Mouse (Mus musculus) embryo, embryonic 10 days (tissue): Measurements from ENCODE around the gene Fgfr2.

Experiments
- DNase-seq: peaks from one replicate; pipeline ENCODE4 v3.0.0-alpha.2; 2015; ENCODE audit warnings: low spot score

Fgfr2 gene

GRCm38 (mm10) chr7:133008663-133009062 is 114.5 kb downstream of the Fgfr2 start:
- DNase-seq: no peak

- no peak for DNase-seq
Measured at GRCm38 (mm10) chr7:133007343-133007742, 115.8 kb downstream of the Fgfr2 start.

- no peak for DNase-seq
Measured at GRCm38 (mm10) chr7:133005772-133006171, 117.4 kb downstream of the Fgfr2 start.

- DNase-seq: peak; percentile 76
Measured at GRCm38 (mm10) chr7:133003421-133003820, 119.7 kb downstream of the Fgfr2 start.

- no peak for DNase-seq
Measured at GRCm38 (mm10) chr7:133002271-133002670, 120.9 kb downstream of the Fgfr2 start.

GRCm38 (mm10) chr7:133001388-133001787 is 121.8 kb downstream of the Fgfr2 start:
- no peak for DNase-seq

- no peak for DNase-seq
Measured at GRCm38 (mm10) chr7:132999061-132999460, 124.1 kb downstream of the Fgfr2 start.

- no peak for DNase-seq
Measured at GRCm38 (mm10) chr7:132998639-132999038, 124.5 kb downstream of the Fgfr2 start.

- peak; percentile 53 for DNase-seq
Measured at GRCm38 (mm10) chr7:132996391-132996790, 126.8 kb downstream of the Fgfr2 start.

GRCm38 (mm10) chr7:132994628-132995191 is 128.4 kb downstream of the Fgfr2 start:
- DNase-seq: no peak

GRCm38 (mm10) chr7:132994120-132994519 is 129.0 kb downstream of the Fgfr2 start:
- no peak for DNase-seq

- DNase-seq: no peak
Measured at GRCm38 (mm10) chr7:132992967-132993615, 130.1 kb downstream of the Fgfr2 start.

- DNase-seq: no peak
Measured at GRCm38 (mm10) chr7:132991240-132991900, 131.8 kb downstream of the Fgfr2 start.

GRCm38 (mm10) chr7:132989839-132990238 is 133.3 kb downstream of the Fgfr2 start:
- peak; percentile 2 for DNase-seq

- peak; percentile 28 for DNase-seq
Measured at GRCm38 (mm10) chr7:132982639-132983038, 140.5 kb downstream of the Fgfr2 start.

- no peak for DNase-seq
Measured at GRCm38 (mm10) chr7:132977981-132978380, 145.2 kb downstream of the Fgfr2 start.

GRCm38 (mm10) chr7:132976079-132976478 is 147.1 kb downstream of the Fgfr2 start:
- no peak for DNase-seq

- no peak for DNase-seq
Measured at GRCm38 (mm10) chr7:132972079-132972478, 151.1 kb downstream of the Fgfr2 start.

- no peak for DNase-seq
Measured at GRCm38 (mm10) chr7:132965707-132966106, 157.4 kb downstream of the Fgfr2 start.

- no peak for DNase-seq
Measured at GRCm38 (mm10) chr7:132964395-132964794, 158.8 kb downstream of the Fgfr2 start.

- DNase-seq: no peak
Measured at GRCm38 (mm10) chr7:132950613-132951012, 172.5 kb downstream of the Fgfr2 start.

GRCm38 (mm10) chr7:132949968-132950367 is 173.2 kb downstream of the Fgfr2 start:
- no peak for DNase-seq

GRCm38 (mm10) chr7:132940569-132940968 is 182.6 kb downstream of the Fgfr2 start:
- DNase-seq: no peak
